Mouse (Mus musculus) olfactory bulb, adult 2 months (tissue): ENCODE measurements around the gene Map4k4.

ENCODE experiments used
- CTCF ChIP-seq: fragments of 200-500 bp; IDR thresholded peaks from 2 replicates; pipeline ENCODE4 v1.5.1; 2012; ENCODE audit warnings: low read depth, mild to moderate bottlenecking, low read length, moderate library complexity; ENCODE audit not compliant: insufficient read depth
- POLR2A ChIP-seq: fragments of 200-500 bp; IDR thresholded peaks from 2 replicates; pipeline ENCODE4 v1.6.1; 2012; ENCODE audit warnings: mild to moderate bottlenecking, low read depth, low read length, moderate library complexity; ENCODE audit not compliant: insufficient read depth

GRCm38 (mm10) chr1:40055051-40055450, 154.3 kb downstream of the Map4k4 start:
- TF ChIP-seq POLR2A, result no peak
- TF ChIP-seq CTCF, result no peak
